Mouse (Mus musculus): ENCODE measurements around the gene Tgfb1.

The Tgfb1 gene

GRCm38 (mm10) chr7:25729396-25729795 is 42.6 kb downstream of the Tgfb1 start:
- POLR2A ChIA-PET: interaction anchor here in 1 of 4 experiments (1.3 to 2.2 kb wide), 3 partner anchors 11 to 25 kb away, joined by 3 to 12 read pairs (median 5); partner anchors contain the start of gene Hnrnpul1
- CTCF ChIA-PET: interaction anchor here in 1 of 4 experiments (3.4 kb wide), 1 partner anchor 9 kb away, joined by 12 read pairs; no protein-coding TSS in a partner anchor

- ChIA-PET POLR2A (interaction anchor here in 1 of 4 experiments (1.1 to 2.2 kb wide), 4 partner anchors 10 to 42 kb away, joined by 3 to 12 read pairs (median 4); partner anchors contain the start of gene Hnrnpul1), CTCF (interaction anchor here in 1 of 4 experiments (3.4 kb wide), 1 partner anchor 10 kb away, joined by 12 read pairs; no protein-coding TSS in a partner anchor)
These were observed 43.1 kb downstream of the Tgfb1 start for GRCm38 (mm10) chr7:25729862-25730261.

- ChIA-PET POLR2A (interaction anchor here in 2 of 4 experiments (0.9 to 2.8 kb wide), 14 partner anchors 7 to 51 kb away, joined by 3 to 17 read pairs (median 6); partner anchors contain the start of genes B9d2 (in 1 of the 2) and Hnrnpul1 (in 1 of the 2)), CTCF (interaction anchor here in 2 of 4 experiments (0.8 to 3.4 kb wide), 3 partner anchors 8 to 23 kb away, joined by 3 to 12 read pairs (median 3); partner anchors contain the start of gene Hnrnpul1 (in 1 of the 2))
These were observed 44.7 kb downstream of the Tgfb1 start for GRCm38 (mm10) chr7:25731294-25732055.

DNA sequence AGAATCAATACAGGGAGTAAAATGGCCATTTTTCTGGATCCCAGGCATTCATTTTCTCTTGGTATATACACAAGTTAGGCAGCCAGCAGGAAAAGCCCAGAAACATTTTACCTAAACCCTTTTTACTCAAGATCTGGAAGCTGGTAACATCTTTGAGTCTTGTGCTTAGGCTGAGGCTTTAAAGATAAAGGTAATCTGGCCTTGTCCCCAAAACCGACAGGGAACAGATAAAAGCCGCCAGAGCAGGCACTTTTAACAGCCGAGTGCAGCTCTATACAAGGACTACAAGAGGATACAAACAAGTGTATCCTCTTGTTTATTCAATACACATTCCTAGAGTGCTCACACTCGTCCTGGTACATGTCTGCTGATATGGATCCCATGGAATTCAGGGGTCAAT is 48.2 kb downstream of the Tgfb1 start:
- CTCF ChIA-PET: interaction anchor here in 1 of 4 experiments (0.5 kb wide), 1 partner anchor 113 kb away, joined by 3 read pairs; no protein-coding TSS in a partner anchor
- POLR2A ChIA-PET: interaction anchor here in 2 of 4 experiments (0.9 to 6.5 kb wide), 8 partner anchors 8 to 20 kb away, joined by 3 to 59 read pairs (median 4); partner anchors contain the start of gene Hnrnpul1 (in 1 of the 2)

GRCm38 (mm10) chr7:25736920-25737319 is 50.1 kb downstream of the Tgfb1 start:
- ChIA-PET CTCF (interaction anchor here (0.5 to 1.4 kb wide), 17 partner anchors 8 to 1946 kb away, joined by 3 to 12 read pairs (median 4); partner anchors contain the start of gene Hnrnpul1 (in 2 of the 4)), POLR2A (interaction anchor here (0.7 to 6.5 kb wide), 21 partner anchors 8 to 483 kb away, joined by 3 to 59 read pairs (median 5); partner anchors contain the start of gene Hnrnpul1 (in 2 of the 4))

GRCm38 (mm10) chr7:25738277-25738676 is 51.5 kb downstream of the Tgfb1 start:
- ChIA-PET POLR2A (interaction anchor here in 2 of 4 experiments (0.6 to 6.5 kb wide), 8 partner anchors 7 to 71 kb away, joined by 3 to 43 read pairs (median 8); partner anchors contain the start of genes Hnrnpul1 (in 2 of the 2) and Ccdc97 (in 1 of the 2)), CTCF (interaction anchor here in 1 of 4 experiments (0.7 kb wide), 1 partner anchor 26 kb away, joined by 4 read pairs; no protein-coding TSS in a partner anchor)

GRCm38 (mm10) chr7:25746844-25747243 is 60.0 kb downstream of the Tgfb1 start:
- CTCF ChIA-PET: interaction anchor here in 1 of 4 experiments (0.6 kb wide), 1 partner anchor 1182 kb away, joined by 6 read pairs; no protein-coding TSS in a partner anchor
- POLR2A ChIA-PET: interaction anchor here in 3 of 4 experiments (0.6 to 7.8 kb wide), 8 partner anchors 8 to 48 kb away, joined by 3 to 59 read pairs (median 4); partner anchors contain the start of gene Hnrnpul1 (in 1 of the 3)

DNA sequence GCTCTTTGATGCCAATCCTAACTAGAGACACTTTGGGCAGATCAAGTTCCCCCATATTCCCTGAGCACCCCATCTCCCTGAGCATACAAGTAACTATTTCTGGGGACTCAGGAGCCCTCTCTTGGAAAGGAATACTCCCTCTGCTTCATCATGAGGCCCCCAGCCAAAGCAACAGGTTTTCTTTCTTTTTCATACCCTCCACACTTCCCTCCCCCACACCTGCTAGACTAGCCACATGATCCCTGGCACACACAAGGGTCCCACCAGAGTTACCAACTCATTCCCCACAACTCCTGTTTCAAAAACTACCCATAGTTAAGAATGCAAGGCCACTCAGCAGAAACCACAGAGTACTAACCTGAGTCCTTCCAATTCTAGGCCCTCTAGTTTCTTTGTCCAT is 66.3 kb downstream of the Tgfb1 start:
- CTCF ChIA-PET: interaction anchor here in 1 of 4 experiments (1.5 kb wide), 1 partner anchor 17 kb away, joined by 5 read pairs; no protein-coding TSS in a partner anchor
- POLR2A ChIA-PET: interaction anchor here (0.6 to 3.2 kb wide), 9 partner anchors 8 to 324 kb away, joined by 3 to 43 read pairs (median 9); no protein-coding TSS in a partner anchor

DNA sequence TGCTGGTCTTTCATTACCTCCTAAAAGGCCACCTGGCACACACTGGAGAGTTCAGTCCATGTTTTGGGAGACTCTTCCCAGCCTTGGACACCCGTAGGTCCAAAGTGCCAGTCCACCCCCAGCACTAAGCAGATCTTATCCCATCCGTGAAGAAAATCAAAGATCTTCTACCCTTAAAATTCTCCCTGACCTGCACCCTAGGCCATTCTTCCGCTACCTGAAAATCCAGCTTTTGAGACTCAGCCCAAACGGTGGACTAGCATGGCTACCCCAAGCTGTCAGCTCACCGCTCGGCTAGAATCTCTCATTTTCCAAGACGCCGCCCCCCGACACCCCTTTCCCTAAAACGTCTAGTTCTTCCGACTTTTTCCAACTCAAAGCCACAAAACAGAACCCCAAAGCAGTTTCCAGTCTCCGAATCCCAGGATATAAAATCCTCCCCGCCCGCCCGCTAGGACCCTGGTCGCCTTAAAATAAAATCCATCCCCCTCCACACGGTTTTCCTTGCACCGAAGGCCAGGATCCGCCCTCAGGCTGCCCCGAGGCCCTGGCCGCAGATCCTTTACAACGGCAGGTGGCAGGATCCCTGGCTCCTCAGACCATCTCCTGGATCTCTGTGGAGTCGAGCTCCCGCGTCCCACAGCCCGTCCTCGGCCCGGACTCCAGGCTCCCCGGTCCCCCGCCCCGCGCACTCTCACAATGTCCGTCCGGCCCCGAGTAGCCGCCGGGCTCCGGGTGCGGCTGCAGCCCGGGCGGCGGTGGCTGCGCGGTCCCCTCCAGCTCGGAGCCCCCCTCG is 67.0 kb downstream of the Tgfb1 start:
- ChIA-PET CTCF (interaction anchor here (0.6 to 2.9 kb wide), 20 partner anchors 9 to 781 kb away, joined by 3 to 19 read pairs (median 4); partner anchors contain the start of genes B9d2 (in 1 of the 4) and Rabac1 (in 1 of the 4)), POLR2A (interaction anchor here (0.6 to 3.2 kb wide), 56 partner anchors 8 to 1512 kb away, joined by 3 to 43 read pairs (median 6); partner anchors contain the start of genes B9d2 (in 3 of the 4), Cyp2s1 (in 3 of the 4), Axl (in 1 of the 4) and BC024978 (in 1 of the 4))

- CTCF ChIA-PET: interaction anchor here (0.6 to 2.9 kb wide), 23 partner anchors 9 to 781 kb away, joined by 3 to 19 read pairs (median 4); partner anchors contain the start of genes B9d2 (in 1 of the 4) and Rabac1 (in 1 of the 4)
- POLR2A ChIA-PET: interaction anchor here (0.5 to 3.2 kb wide), 67 partner anchors 9 to 1511 kb away, joined by 3 to 43 read pairs (median 5); partner anchors contain the start of genes B9d2 (in 3 of the 4), Cyp2s1 (in 3 of the 4), Tmem91 (in 2 of the 4) and Axl (in 1 of the 4)
These were observed 67.6 kb downstream of the Tgfb1 start for GRCm38 (mm10) chr7:25754439-25754737.

All from embryonic stem cell, embryonic (primary cell).